In the genomic region with DNA sequence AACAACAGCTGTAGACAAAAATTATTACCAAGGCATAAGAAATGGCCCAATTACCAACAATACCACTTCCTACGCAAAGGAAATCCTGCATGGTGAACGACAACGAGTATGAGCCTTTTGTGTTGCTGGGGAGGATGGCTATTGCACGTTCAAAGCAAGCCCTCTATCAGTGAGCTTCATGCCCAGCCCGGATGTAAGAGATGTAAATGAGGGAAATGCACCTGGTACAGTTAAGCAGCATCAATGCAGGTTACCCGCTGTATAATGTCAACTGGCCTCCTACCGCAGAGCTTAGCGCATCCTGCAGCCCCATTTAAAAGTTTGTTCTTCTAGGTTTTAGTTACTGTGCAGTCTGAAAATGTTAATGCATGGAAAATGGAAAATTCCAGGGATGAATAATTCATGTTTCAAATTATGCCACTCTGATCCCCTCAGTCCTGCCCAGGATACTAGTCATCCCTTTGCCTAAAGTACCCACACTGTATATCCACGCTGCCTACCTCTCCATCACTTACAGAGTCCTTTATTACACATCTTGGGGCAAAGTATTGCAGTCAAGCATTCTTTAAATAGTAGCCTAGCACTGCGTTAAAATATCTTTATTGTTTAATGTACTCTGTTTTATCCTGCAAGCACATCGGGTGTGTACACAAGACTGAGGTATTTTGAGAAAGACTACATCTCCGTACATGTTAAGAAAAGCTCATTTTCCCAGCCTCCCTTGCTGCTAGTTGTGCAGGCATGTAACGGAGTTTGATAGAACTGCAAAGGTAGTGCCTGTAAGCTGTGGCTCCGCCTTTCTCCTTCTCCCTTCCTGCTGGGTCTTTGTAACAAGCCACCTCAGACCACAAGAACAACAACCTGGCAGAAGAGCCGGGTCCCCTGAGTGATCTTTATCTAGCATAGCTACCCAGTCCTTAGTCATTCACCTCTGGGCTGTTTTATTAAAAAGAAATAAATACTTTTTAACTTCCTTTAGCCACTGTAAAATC, we compare ENCODE assay signal across 13 mouse cellular contexts. TPM values are rescaled to one million over a fixed set of nuclear protein-coding genes. Genes with fewer than 3 reads are reported as not detected.
DNase-seq lines count a peak whose midpoint lies in the region; ATAC-seq and TF ChIP-seq lines count a peak whose summit lies in the region.
"Had no signal": no experiment of that assay in that cellular context is flagged by ENCODE, and none has a peak within 500 bp of the region (broad histone marks: within the 10 kb centered on the region; RNA-seq: fewer than 3 reads in every experiment).

No protein-coding gene starts in this region.

- DNase-seq in heart, adult 11 months: peak; percentile 81
- DNase-seq in heart, postnatal 4 days: no peak
- DNase-seq in thymus, postnatal 0 days (ENCODE audit: low spot score): peak; percentile 83
- no peak for DNase-seq in liver, postnatal 0 days
- DNase-seq in heart, embryonic 10.5 days (ENCODE audit: low spot score): no peak
- no peak for DNase-seq in layer of hippocampus, postnatal 14 days (ENCODE audit: low spot score in 2 of 2)
- DNase-seq: gastrocnemius, postnatal 10 days; kidney, postnatal 14 days had no signal

- no peak overlapping the region for H3K4me3 ChIP-seq in liver, postnatal 0 days (ENCODE audit: low read depth, low read length)
- H3K4me3 ChIP-seq in heart, embryonic 10.5 days: no peak overlapping the region
- H3K4me3 ChIP-seq: embryonic facial prominence, embryonic 15.5 days; heart, embryonic 15.5 days; lung, embryonic 15.5 days had no signal

- H3K27me3 ChIP-seq in liver, postnatal 0 days (ENCODE audit: insufficient read depth, low read length): no peaks in the 10 kb centered on the region
- no peaks in the 10 kb centered on the region for H3K27me3 ChIP-seq in heart, embryonic 10.5 days (ENCODE audit: insufficient read depth, poor library complexity, severe bottlenecking)
- H3K27me3 ChIP-seq: embryonic facial prominence, embryonic 15.5 days; heart, embryonic 15.5 days; lung, embryonic 15.5 days had no signal

- peak; percentile 99 for ATAC-seq in activated CD4-positive, CD25-positive, alpha-beta regulatory T cell, adult 4 months
- ATAC-seq in megakaryocyte, adult 5-6 weeks (ENCODE audit: poor library complexity, severe bottlenecking): peak; percentile 64
- no peak for ATAC-seq in liver, postnatal 0 days

- no peak for TF ChIP-seq CTCF in liver, postnatal 0 days (IDR thresholded peaks at IDR 0.05; ENCODE audit: low read depth)

- no peak overlapping the region for H3K4me2 ChIP-seq in liver, postnatal 0 days (ENCODE audit: low read depth, low read length)
- H3K4me2 ChIP-seq: embryonic facial prominence, embryonic 15.5 days; heart, embryonic 15.5 days; lung, embryonic 15.5 days had no signal

- no peak for TF ChIP-seq EP300 in liver, postnatal 0 days (IDR thresholded peaks at IDR 0.05; ENCODE audit: low read depth)

- WGBS in liver, postnatal 0 days (ENCODE audit: insufficient replicate concordance): 65% methylated on average over 15 of the region's 15 CpGs
- 75% methylated on average over 15 of the region's 15 CpGs for WGBS in heart, embryonic 10.5 days

- H3K36me3 ChIP-seq in liver, postnatal 0 days (replicated peaks; ENCODE audit: insufficient read depth, low read length): no peaks in the 10 kb centered on the region
- H3K36me3 ChIP-seq in heart, embryonic 10.5 days: 0 out of 2 replicates have a peak, but pooled peaks cover 9% of the 10 kb centered on the region
- H3K36me3 ChIP-seq: embryonic facial prominence, embryonic 15.5 days; heart, embryonic 15.5 days; lung, embryonic 15.5 days had no signal

- H3K9me3 ChIP-seq in liver, postnatal 0 days (ENCODE audit: low read length): no peaks in the 10 kb centered on the region
- no peaks in the 10 kb centered on the region for H3K9me3 ChIP-seq in heart, embryonic 10.5 days
- H3K9me3 ChIP-seq: embryonic facial prominence, embryonic 15.5 days; heart, embryonic 15.5 days; lung, embryonic 15.5 days had no signal

- H3K27ac ChIP-seq in liver, postnatal 0 days (ENCODE audit: low read depth): no peak overlapping the region
- H3K27ac ChIP-seq in heart, embryonic 10.5 days: no peak overlapping the region
- H3K27ac ChIP-seq: embryonic facial prominence, embryonic 15.5 days; heart, embryonic 15.5 days; lung, embryonic 15.5 days had no signal

- no peaks in the 10 kb centered on the region for H3K4me1 ChIP-seq in liver, postnatal 0 days (ENCODE audit: insufficient read depth)
- H3K4me1 ChIP-seq in heart, embryonic 10.5 days: peaks cover 7% of the 10 kb centered on the region; the same call in 1 of the 2 replicates

- H3K9ac ChIP-seq in liver, postnatal 0 days (replicated peaks): no peak overlapping the region
- H3K9ac ChIP-seq: embryonic facial prominence, embryonic 15.5 days; heart, embryonic 15.5 days; lung, embryonic 15.5 days had no signal

RNA-seq across cellular contexts. Expression of gene Gng2, which starts 15.2 kb away (rescaled TPM):
- total RNA-seq in heart, postnatal 4 days (2021): 10 to 100 TPM; 54.1 to 57.2 TPM
- 10 to 100 TPM; 66.2 to 77.1 TPM for polyA plus RNA-seq in activated CD4-positive, CD25-positive, alpha-beta regulatory T cell, adult 4 months (2017; shearing (Covaris generic))
- total RNA-seq in megakaryocyte, adult 5-6 weeks (2015): 165 and 177 TPM in 2 replicates
- total RNA-seq in megakaryocyte, adult 5-6 weeks (2017): 74.5 and 87.6 TPM in 2 replicates
- polyA plus RNA-seq in thymus, postnatal 0 days (2015; fragmentation: Nextera tagmentation; extraction: Ambion mirVana): 28.0 and 34.2 TPM in 2 replicates
- polyA plus RNA-seq in liver, postnatal 0 days (2015; fragmentation: Nextera tagmentation; extraction: Ambion mirVana): 6.2 and 8.3 TPM in 2 replicates
- polyA plus RNA-seq in heart, embryonic 10.5 days (2016; fragmentation: Nextera tagmentation; extraction: Ambion mirVana): 33.9 and 61.6 TPM in 2 replicates
- total RNA-seq in layer of hippocampus, postnatal 14 days (2021): 100 to 1,000 TPM; 384 to 437 TPM

Comparison
In these comparisons a context has a peak if more than half of its experiments do, and no peak if none do; other contexts are left out.
1. DNase-seq: peak in heart, adult 11 months (single experiment) and thymus, postnatal 0 days (single experiment); none in heart, postnatal 4 days (single experiment), liver, postnatal 0 days (single experiment), heart, embryonic 10.5 days (single experiment) and layer of hippocampus, postnatal 14 days (0 of 2).